Mouse (Mus musculus): ENCODE results near the gene Pdlim4. TPM values are rescaled to one million over a fixed set of nuclear protein-coding genes. Genes with fewer than 3 reads are reported as not detected.
"Not testable (repeated sequence)": the region's sequence is repeated elsewhere in the genome, so short reads cannot be mapped to it uniquely, and the experiment has no call there.

Gene Pdlim4
- polyA plus RNA-seq, 1 experiment from 2014 or later, result 4.0 TPM

- no peak overlapping the region for H3K27ac ChIP-seq (ENCODE audit: low read depth)
- WGBS (ENCODE audit: insufficient replicate concordance), result 25% methylated on average over 6 of the region's 6 CpGs
- H3K4me1 ChIP-seq (ENCODE audit: insufficient read depth), result no peaks in the 10 kb centered on the region; the same call in 1 of the 2 replicates
- H3K4me3 ChIP-seq (ENCODE audit: low read depth, low read length), result no peak overlapping the region
- ATAC-seq (no peak), DNase-seq (no peak)
- H3K9ac ChIP-seq (replicated peaks), result no peak overlapping the region
- no peaks in the 10 kb centered on the region for H3K9me3 ChIP-seq (ENCODE audit: low read length)
- H3K27me3 ChIP-seq (ENCODE audit: insufficient read depth, low read length), result no peaks in the 10 kb centered on the region
- no peak for TF ChIP-seq EP300 (IDR thresholded peaks at IDR 0.05; ENCODE audit: low read depth)
- peak; percentile 85 for TF ChIP-seq CTCF (IDR thresholded peaks at IDR 0.05; ENCODE audit: low read depth)
- no peak overlapping the region for H3K4me2 ChIP-seq (ENCODE audit: low read depth, low read length)
- no peaks in the 10 kb centered on the region for H3K36me3 ChIP-seq (replicated peaks; ENCODE audit: insufficient read depth, low read length)
Observed at GRCm38 (mm10) chr11:54054257-54054656, 14.6 kb downstream of the Pdlim4 start.

DNA sequence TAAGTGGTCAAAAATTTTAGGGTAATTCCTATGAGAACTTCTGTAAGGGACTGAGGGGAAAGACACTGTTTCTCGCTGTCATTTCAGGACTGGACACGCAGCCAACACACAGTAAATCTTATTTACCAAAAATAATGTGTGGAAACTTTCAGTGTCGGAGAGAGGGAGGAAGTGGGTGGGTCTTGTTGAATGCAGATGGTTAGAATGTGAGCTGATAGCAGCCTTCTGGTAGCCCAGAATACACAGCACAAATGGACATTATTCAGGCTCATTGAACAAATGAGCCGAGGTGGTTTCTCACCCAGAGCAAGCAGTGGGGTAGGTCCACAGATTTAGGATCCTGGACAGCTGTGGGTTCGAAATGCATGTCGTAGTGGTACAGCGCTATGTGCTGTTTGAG is 15.7 kb downstream of the Pdlim4 start:
- Histone ChIP-seq H3K36me3 (replicated peaks; ENCODE audit: insufficient read depth, low read length) (no peaks in the 10 kb centered on the region), H3K4me1 (ENCODE audit: insufficient read depth) (no peaks in the 10 kb centered on the region; the same call in 1 of the 2 replicates), H3K9me3 (ENCODE audit: low read length) (no peaks in the 10 kb centered on the region), H3K27me3 (ENCODE audit: insufficient read depth, low read length) (no peaks in the 10 kb centered on the region), H3K27ac (ENCODE audit: low read depth) (no peak overlapping the region), H3K4me3 (ENCODE audit: low read depth, low read length) (no peak overlapping the region), H3K9ac (replicated peaks) (no peak overlapping the region), H3K4me2 (ENCODE audit: low read depth, low read length) (no peak overlapping the region)
- ATAC-seq, result no peak
- 52% methylated on average over 7 of the region's 7 CpGs for WGBS (ENCODE audit: insufficient replicate concordance)
- no peak for DNase-seq
- no peak for TF ChIP-seq EP300 (IDR thresholded peaks at IDR 0.05; ENCODE audit: low read depth)
- no peak for TF ChIP-seq CTCF (IDR thresholded peaks at IDR 0.05; ENCODE audit: low read depth)

- Histone ChIP-seq H3K36me3 (replicated peaks; ENCODE audit: insufficient read depth, low read length) (no peaks in the 10 kb centered on the region), H3K27me3 (ENCODE audit: insufficient read depth, low read length) (no peaks in the 10 kb centered on the region), H3K9me3 (ENCODE audit: low read length) (no peaks in the 10 kb centered on the region), H3K4me1 (ENCODE audit: insufficient read depth) (no peaks in the 10 kb centered on the region; the same call in 1 of the 2 replicates), H3K4me3 (ENCODE audit: low read depth, low read length) (no peak overlapping the region), H3K9ac (replicated peaks) (no peak overlapping the region), H3K27ac (ENCODE audit: low read depth) (no peak overlapping the region), H3K4me2 (ENCODE audit: low read depth, low read length) (no peak overlapping the region)
- DNase-seq (no peak), ATAC-seq (no peak)
- TF ChIP-seq EP300 (IDR thresholded peaks at IDR 0.05; ENCODE audit: low read depth) (no peak), CTCF (IDR thresholded peaks at IDR 0.05; ENCODE audit: low read depth) (no peak)
- 85% methylated on average over 5 of the region's 5 CpGs for WGBS (ENCODE audit: insufficient replicate concordance)
Observed at GRCm38 (mm10) chr11:54052128-54052527, 16.7 kb downstream of the Pdlim4 start.

DNA sequence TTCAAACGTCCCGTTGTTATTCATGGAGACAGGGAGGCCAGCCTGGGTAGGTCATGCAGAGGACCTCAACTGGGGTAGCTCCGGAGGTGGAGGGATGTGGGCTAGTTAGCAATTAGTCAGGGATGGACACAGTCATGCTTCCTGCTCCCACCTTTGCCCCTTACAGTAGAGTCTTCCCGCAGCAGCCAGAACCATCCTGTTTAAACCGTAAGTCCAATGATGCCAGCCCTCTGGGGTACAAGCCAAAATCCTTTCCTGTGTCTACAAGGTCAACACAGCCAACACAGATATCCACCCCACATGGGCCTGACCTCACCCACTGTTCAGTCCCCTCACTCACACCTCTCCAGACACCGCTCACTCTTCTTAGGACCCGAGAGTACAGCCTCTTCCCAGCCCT is 17.7 kb downstream of the Pdlim4 start:
- WGBS (ENCODE audit: insufficient replicate concordance), result 76% methylated on average over 7 of the region's 7 CpGs
- no peaks in the 10 kb centered on the region for H3K9me3 ChIP-seq (ENCODE audit: low read length)
- H3K4me1 ChIP-seq (ENCODE audit: insufficient read depth), result no peaks in the 10 kb centered on the region; the same call in 1 of the 2 replicates
- no peak overlapping the region for H3K27ac ChIP-seq (ENCODE audit: low read depth)
- H3K4me3 ChIP-seq (ENCODE audit: low read depth, low read length), result no peak overlapping the region
- no peak for DNase-seq
- H3K36me3 ChIP-seq (replicated peaks; ENCODE audit: insufficient read depth, low read length), result no peaks in the 10 kb centered on the region
- ATAC-seq, result no peak
- H3K9ac ChIP-seq (replicated peaks), result no peak overlapping the region
- no peak overlapping the region for H3K4me2 ChIP-seq (ENCODE audit: low read depth, low read length)
- H3K27me3 ChIP-seq (ENCODE audit: insufficient read depth, low read length), result no peaks in the 10 kb centered on the region
- TF ChIP-seq EP300 (IDR thresholded peaks at IDR 0.05; ENCODE audit: low read depth) (no peak), CTCF (IDR thresholded peaks at IDR 0.05; ENCODE audit: low read depth) (no peak)

GRCm38 (mm10) chr11:54050205-54050604 is 18.6 kb downstream of the Pdlim4 start:
- H3K4me1 ChIP-seq (ENCODE audit: insufficient read depth), result no peaks in the 10 kb centered on the region; the same call in 1 of the 2 replicates
- DNase-seq (no peak), ATAC-seq (no peak)
- no peak overlapping the region for H3K4me2 ChIP-seq (ENCODE audit: low read depth, low read length)
- no peaks in the 10 kb centered on the region for H3K9me3 ChIP-seq (ENCODE audit: low read length)
- H3K36me3 ChIP-seq (replicated peaks; ENCODE audit: insufficient read depth, low read length), result no peaks in the 10 kb centered on the region
- H3K27ac ChIP-seq (ENCODE audit: low read depth), result no peak overlapping the region
- H3K27me3 ChIP-seq (ENCODE audit: insufficient read depth, low read length), result no peaks in the 10 kb centered on the region
- H3K4me3 ChIP-seq (ENCODE audit: low read depth, low read length), result no peak overlapping the region
- WGBS (ENCODE audit: insufficient replicate concordance), result 69% methylated on average over 2 of the region's 2 CpGs
- H3K9ac ChIP-seq (replicated peaks), result no peak overlapping the region
- TF ChIP-seq EP300 (IDR thresholded peaks at IDR 0.05; ENCODE audit: low read depth), result no peak
- no peak for TF ChIP-seq CTCF (IDR thresholded peaks at IDR 0.05; ENCODE audit: low read depth)

GRCm38 (mm10) chr11:54040676-54041075 is 28.1 kb downstream of the Pdlim4 start:
- ATAC-seq (no peak), DNase-seq (no peak)
- Histone ChIP-seq H3K9me3 (ENCODE audit: low read length) (no peaks in the 10 kb centered on the region), H3K27ac (ENCODE audit: low read depth) (no peak overlapping the region), H3K4me1 (ENCODE audit: insufficient read depth) (no peaks in the 10 kb centered on the region), H3K36me3 (replicated peaks; ENCODE audit: insufficient read depth, low read length) (no peaks in the 10 kb centered on the region), H3K27me3 (ENCODE audit: insufficient read depth, low read length) (no peaks in the 10 kb centered on the region), H3K4me3 (ENCODE audit: low read depth, low read length) (no peak overlapping the region), H3K9ac (replicated peaks) (no peak overlapping the region), H3K4me2 (ENCODE audit: low read depth, low read length) (no peak overlapping the region)
- 91% methylated on average over 6 of the region's 6 CpGs for WGBS (ENCODE audit: insufficient replicate concordance)
- TF ChIP-seq CTCF (IDR thresholded peaks at IDR 0.05; ENCODE audit: low read depth) (no peak), EP300 (IDR thresholded peaks at IDR 0.05; ENCODE audit: low read depth) (no peak)

GRCm38 (mm10) chr11:54032872-54033271 is 35.9 kb downstream of the Pdlim4 start:
- not testable (repeated sequence) for DNase-seq, ATAC-seq
- 100% methylated on average over 1 of the region's 3 CpGs for WGBS (ENCODE audit: insufficient replicate concordance)

More at GRCm38 (mm10) chr11:54032872-54033271, 35.9 kb downstream of the Pdlim4 start:
- not testable (repeated sequence) for H3K4me2 ChIP-seq (ENCODE audit: low read depth, low read length); H3K9ac ChIP-seq (replicated peaks); H3K4me3 ChIP-seq (ENCODE audit: low read depth, low read length); H3K27ac ChIP-seq (ENCODE audit: low read depth); H3K27me3 ChIP-seq (ENCODE audit: insufficient read depth, low read length); H3K9me3 ChIP-seq (ENCODE audit: low read length); H3K36me3 ChIP-seq (replicated peaks; ENCODE audit: insufficient read depth, low read length)
- peaks cover 20% of the 10 kb centered on the region for H3K4me1 ChIP-seq (ENCODE audit: insufficient read depth)

Measured in liver, postnatal 0 days (tissue).